Mouse (Mus musculus): Measurements from ENCODE around the gene Ccdc88b.
"Not testable (repeated sequence)": the region's sequence is repeated elsewhere in the genome, so short reads cannot be mapped to it uniquely, and the experiment has no call there.

Gene Ccdc88b

DNA sequence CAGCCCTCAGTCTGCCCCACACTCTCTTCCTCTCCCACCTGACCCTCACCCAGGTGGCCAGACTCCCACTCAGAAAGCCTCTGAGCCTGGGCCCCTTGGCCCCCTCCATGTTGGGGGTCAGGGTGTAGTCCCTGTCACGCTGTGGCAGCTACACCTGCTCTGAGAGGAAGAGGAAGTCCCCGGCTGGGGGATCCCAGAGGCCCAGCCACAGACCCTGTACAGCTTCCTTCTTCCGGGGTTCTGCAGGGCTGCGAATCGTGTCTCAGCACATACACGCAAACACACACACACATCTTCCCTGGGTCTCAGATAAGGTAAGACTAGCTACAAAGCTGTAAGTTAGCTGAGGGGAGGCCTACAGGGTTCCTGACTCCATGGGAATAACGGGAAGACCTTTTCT lies at the start of gene Ccdc88b:
Gene Ccdc88b, minus strand, starts transcription at position 181 of the 400 bp plus-strand sequence.
- peak; percentile 42 for DNase-seq

DNA sequence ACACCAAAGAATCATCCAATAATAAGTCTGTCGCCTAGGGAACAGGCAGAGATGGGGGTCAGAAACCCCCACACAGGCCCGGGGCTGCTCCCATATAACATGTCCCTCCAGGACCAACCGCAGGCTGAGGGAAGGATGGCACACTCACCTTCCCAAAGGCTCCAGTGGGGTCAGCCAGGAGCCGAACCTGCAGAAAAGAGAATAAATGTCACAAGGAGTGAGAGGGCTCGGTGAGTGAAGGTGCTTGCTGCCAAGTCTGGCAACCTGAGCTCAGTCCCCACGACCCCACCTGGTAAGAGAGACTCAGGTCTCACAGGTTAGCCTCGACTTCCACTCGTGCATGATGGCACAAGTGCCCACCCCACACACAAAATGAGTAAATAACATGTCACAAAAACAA lies 49.1 kb upstream of the Ccdc88b start:
- DNase-seq, result no peak

DNA sequence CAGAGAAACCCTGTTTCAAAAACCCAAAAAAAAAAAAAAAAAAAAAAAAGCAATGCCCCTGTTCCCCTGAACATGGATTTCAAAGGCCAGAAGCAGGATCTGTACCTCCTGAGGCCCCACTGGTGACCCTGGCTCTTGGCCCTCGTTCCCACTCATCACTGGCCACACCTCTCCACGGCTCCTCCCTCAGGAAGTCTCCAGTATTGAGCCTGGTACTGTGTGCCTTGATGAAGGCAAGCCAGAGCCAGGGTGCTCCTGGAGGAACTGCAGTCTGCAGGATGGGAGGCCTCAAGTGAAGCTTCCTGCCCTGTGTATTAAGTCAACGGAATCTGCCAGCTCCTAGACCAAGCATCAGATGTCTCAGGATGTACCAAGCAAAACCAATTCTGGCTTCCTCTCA lies 48.2 kb upstream of the Ccdc88b start:
- no peak for DNase-seq

DNA sequence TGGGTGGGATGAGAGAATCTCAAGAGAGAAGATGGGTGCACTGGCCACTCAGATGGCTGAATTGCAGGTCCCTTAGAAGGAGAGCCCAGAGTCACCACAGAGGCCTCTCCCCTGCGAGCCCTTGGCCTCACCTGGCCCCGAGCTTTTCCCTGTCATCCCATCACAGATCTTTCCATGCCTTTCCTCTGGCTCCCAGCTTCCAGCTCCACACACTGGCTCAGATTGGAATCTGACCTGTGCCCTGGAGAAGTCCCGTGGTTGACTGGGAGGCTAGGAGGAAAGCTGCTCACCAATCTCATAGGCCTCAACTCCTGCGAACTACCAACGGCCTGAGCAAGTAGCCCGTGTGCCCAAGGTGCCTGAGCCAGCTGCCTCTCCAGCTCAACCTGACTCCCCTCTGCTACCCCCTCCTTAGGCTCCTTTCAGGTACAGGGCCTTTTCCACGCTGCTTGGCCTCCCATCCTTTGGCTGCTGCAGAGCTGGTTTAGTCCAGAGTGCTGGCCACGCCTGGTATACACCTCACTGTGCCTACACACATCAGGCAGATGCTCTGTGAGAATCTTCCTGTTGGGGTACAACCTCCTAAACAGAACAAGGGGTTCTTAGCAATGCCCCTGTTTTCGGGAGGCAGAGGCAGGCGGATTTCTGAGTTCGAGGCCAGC lies 47.6 kb upstream of the Ccdc88b start:
- no peak for DNase-seq

DNA sequence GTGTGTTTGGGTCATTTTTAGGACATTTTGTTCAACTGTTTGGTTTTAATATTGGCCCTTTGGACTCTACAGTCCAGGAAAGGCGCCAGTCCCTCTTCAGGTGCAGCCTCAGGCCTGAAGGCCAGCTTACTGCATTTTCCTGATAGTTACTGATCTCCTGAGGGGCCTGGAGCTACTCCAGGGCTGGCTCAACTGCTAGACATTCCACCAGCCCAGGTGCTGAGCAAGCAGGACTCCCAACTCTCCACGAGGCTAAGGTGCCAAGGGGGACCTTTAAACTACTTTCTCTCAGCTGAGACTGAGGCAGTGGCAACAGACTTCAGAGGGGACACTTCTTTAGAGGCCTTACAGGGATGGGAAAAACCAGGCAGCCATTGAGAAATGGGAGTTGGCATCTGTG lies 46.8 kb upstream of the Ccdc88b start:
- DNase-seq, result no peak

DNA sequence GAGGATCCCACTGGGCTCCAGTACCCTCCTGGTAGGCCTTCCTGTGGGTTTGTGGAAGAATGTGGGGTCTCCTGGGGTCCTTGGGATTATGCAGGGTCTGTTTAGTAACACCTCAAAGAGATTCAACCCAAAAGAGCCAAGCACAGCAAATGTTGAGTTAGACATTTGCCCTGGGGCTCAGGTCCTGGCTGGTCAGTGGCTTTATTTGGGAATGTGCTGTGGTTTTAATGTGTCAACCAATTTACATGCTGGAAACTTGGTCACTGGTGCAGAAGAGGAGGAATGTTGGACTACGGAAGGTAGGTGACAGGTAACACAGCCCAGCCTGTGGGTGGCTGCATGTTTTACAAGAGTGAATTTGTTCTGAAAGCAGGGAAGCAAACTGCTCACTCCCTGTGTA lies 45.0 kb upstream of the Ccdc88b start:
- no peak for DNase-seq

DNA sequence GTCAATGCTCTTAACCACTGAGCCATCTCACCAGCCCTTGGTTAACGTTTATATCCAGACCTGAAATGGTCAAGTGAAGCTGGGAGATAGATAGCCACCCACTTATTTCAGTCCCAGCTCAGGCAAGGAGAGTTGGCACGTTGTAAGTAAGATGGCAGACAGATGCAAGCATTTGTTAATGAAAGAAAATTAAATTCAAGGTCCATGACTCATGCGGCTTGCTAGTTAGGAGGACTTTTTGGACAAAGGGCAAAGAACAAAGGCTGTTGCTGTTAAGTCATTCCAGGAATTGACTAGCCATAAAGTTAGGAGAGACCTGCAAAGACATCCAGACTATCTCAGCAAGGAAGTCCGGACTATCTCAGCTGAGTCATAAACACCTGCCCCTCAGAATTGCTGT lies 41.6 kb upstream of the Ccdc88b start:
- DNase-seq, result no peak

DNA sequence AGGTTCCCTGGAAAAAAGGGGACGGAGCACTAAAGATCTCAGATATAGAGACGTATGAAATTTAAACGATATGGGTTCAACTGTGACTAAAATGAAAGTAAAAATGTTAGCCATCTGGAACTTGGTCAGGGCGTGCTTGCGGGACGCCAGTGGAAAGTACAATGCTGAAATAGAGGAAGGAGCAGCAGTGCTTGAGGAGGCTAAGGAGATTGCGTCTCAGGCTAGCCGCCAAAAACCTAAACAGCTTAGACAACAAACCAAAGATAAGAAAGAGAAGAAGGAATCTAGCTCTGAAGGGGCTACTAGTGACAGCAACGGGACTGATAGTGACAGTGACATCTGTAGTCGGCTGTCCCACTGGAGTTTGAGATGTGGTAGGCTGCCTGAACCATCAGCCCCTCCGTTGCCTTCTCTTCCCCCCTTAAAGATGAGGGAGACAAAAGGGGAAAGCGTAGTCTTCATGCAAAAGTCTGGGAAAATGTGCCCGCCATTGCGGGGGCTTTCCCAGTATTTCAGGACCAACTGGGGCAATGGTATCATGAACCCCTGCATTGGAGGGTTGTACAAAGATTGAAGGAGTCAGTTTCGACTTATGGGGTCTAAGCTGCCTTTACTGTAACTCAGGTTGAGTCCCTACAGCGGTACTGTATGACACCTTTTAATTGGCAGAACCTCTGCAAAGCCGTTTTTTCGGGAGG lies 37.7 kb upstream of the Ccdc88b start:
- not testable (repeated sequence) for DNase-seq

DNA sequence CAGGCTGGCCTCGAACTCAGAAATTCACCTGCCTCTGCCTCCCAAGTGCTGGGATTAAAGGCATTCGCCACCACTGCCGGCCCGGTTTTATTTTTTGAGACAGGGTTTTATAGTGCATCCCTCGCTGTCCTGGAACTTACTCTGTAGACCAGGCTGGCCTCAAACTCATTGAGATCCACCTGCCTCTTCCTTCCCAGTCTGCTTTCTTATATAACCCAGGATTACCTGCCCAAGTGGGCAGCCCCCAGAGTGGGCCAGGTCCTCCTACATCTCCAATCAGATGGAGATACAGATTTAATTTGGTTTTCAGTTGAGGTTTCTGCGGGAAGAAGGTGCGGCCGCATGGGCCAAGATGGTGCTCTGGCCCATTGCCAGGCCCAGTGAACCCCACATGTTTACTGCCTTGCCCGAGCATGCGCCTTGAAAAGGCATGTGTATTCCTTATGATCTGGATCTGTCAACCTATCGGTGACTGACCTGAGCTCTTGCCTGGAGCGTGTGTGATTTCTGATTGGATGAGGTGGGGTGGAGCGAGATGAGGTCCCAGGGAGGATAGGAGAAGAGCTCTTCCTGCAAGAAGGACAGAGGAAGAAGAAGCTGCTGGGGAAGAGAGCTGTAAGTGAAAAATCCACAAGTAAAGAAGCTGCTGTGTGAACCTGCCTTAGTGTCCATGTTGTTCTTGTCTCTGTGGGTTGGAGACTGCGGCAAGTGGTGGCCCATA lies 35.9 kb upstream of the Ccdc88b start:
- DNase-seq, result no peak

DNA sequence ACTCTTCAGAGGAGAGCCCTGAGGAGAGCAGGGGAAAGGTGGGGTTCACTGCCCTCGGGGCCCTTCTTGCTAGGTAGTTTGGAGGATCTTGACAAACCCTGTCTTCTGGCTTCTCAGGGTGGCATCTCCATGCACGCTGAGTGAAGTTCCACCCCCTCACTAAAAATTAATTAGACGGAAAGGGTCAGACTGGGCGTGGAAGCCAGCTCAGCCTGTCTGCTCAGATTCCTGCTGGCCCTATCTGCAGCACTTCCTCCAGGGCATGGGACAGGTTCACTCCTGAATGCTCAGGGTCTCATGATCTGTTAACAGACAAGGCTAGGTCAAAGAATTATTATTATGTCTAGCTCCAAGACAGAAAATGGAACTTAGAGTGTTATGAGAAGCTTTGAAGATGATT lies 34.5 kb upstream of the Ccdc88b start:
- no peak for DNase-seq

DNA sequence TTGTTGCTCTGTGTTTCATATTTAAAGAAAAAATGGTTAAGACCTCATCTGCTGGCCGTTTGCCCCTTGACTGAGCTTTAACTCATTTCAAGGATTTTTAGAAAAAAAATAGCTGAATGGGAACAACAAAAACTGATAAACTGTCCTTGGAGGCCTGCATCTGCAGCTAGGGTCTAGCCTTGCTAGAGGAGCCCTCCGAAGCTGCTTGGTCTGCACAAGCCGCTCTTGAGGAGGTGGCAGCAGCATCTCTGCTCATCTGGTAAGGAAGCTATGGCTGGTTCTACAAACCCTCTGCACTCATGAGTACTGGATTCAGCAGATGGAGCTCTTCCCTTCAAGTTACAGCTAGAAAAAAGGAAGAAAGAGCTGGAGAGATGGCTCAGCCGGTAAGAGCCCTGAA lies 20.0 kb upstream of the Ccdc88b start:
- no peak for DNase-seq

DNA sequence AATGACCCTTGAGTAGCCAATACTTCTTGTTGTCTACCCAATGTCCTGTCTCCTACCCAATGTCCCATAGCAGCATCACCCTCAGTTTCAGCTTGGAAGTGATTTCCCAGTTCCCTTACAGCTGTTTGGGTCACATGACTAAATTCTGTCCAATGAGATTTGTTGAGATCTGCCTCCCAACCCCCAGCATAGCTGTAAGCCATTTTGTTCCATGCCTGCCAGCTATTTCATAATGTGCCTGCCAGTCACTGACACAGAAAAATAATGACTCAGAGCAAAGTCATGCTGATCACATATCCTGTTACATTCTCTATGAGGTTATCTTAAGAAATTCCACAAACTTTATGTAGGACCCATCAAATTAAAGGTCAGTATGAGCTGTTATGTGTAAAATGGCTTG lies 18.8 kb upstream of the Ccdc88b start:
- no peak for DNase-seq

DNA sequence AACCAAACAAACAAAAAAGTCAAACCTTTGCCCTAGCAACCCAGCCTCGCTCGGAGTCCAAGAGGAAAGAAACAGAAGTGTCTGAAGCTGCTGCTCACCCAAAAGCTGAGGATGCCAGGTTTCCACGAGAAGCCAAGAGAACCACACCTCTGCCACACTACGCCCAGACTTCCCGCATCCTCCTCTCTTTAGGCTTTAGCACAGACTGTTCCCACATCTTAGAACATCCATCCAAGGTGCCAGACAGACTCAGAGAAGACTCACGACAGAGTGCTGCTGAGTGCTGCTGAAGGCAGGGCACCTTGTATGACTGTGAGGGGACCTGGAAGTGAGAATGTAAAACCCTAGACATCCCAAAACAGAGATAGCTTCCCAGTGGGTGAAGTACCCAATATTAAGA lies 17.8 kb upstream of the Ccdc88b start:
- DNase-seq, result no peak

DNA sequence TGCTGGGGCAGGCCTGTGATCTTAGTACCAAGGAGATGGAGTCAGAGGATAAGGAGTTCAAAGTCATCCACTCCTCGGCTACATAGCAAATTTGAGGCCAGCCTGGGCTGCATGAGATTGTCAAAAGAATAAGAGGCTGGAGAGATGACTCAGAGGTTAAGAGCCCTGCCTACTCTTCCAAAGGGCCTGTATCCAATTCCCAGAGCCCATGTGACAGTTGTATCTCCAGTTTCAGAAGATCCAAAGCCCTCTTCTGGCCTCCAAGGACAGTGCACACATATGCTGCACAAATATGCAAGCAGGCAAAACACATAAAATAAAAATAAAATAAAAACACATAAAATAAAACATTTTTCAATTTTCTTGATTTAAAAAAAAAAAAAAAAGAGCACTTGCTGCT lies 16.2 kb upstream of the Ccdc88b start:
- DNase-seq, result no peak

DNA sequence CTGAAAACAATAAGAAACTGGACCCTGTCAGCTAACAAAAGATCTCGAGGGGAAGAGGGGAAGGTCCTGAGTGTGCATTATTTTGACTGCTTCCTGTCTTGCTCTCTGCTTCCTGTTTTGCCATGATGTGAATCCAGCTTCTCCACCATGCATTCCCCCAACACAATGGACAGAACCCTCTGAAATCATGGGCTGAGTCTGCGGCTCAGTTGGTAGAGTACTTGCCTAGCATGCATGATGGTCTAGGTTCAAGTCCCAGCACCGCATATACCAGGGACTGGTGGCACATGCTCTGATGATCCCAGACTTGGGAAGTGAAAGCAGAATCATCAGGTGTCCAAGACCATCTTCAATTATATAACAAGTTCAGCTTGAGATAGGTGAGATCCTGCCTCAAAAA lies 14.7 kb upstream of the Ccdc88b start:
- DNase-seq, result no peak

DNA sequence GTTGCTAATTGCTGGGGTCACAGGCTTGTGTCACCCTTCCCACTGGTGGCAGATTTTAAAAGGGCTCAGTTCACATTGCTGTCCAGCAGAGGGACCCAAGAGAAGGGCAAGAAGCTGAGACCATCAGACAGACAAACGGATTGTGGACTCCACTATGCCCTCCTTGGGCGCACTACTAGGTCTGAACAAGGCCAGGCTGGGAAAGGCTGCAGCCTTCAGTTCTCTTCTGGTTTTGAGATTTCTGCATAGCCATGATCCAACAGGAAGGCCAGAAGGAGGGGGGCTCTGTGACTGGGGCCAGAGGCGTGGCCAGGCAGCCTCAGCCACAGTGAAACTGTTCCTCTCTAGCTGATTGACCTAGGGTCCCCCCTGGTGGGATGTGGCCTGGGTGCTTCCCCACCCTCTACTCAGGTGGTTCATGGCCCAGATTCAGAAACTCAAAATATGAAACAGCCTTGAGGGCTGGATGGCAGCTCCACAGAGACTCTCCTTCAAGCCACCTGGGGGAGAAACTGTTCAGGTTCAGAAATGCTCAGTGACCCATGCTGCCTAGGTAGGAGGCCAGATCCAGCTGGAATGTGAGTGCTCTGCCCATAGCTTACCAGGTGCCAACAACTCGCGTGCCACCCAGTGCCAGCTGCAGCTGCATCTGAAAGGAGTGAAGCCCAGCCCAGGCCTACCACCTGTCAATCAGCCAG lies 13.7 kb upstream of the Ccdc88b start:
- DNase-seq, result no peak

DNA sequence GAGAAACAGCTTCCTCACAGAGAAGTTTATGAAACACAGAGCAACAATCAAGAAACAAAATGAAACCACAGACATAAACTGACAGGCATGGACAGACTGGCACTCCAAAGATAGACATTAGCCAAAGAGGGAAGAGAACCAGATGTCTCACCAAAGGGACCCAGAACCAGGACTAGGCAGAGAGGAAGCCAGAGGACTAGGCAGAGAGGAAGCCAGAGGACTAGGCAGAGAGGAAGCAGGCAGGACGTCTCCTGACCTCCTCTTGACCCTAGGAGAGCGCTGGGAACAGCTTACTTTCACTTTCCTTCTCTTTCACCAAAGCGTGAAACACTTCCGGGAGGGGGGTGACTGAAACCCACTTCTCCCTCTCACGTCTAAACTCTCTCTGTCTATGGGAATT lies 11.3 kb upstream of the Ccdc88b start:
- peak; percentile 60 for DNase-seq

DNA sequence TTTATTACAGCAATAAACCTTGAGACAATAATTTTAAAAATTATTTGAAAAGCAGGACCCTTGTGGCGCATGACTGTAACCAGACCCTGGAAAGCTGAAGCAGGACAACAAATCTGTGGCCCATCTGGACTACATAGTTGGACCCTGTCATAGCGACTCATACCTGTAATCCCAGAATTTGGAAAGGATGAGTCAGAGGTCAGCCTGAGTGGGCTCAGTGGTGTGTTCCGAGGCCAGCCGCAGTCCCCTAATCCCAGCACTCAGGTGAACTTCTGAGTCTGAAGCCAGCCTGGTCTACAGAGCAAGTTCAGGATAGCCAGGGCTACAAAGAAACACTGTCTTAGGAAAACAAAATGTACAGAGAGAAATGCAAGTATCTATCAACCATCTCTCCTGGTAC lies 3.4 kb upstream of the Ccdc88b start:
- DNase-seq, result no peak

DNA sequence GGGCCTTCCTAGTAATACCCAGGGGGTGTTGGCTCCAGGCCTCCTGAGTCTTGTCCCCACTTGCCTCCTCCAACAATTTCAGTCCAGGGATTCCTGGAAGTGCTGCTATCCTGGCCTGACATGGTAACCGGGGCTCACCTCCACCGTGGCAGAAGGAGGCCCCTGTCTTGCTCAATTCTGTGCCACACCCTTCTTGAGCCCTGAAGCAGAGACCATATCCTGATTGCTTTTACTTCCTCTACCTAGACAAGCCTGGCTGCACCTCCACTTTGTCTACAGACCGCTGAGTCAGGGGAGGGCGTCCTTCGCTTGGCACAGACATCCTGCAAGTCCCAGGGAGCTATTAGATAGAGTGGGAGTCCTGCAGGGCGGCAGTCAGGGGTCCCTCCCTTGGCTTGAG lies 2.7 kb upstream of the Ccdc88b start:
- no peak for DNase-seq

DNA sequence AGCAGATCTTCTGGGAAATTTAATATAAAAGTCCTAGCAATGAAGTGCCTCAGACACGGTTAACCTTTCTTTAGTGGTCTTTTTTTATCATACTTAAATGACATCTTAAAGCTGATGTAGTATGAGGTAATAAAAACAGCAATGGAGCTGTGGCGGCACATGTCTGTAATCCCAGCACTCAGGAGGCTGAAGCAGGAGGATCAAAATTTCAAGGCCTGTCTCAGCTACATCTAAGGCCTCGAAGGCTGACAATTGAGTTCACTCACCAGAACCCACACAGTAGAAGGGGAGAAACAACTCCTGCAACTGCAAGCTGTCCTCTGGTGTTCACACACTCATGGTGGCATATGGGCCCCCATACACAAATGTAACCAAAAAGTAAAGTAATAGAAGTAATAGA lies 2.0 kb upstream of the Ccdc88b start:
- no peak for DNase-seq

DNA sequence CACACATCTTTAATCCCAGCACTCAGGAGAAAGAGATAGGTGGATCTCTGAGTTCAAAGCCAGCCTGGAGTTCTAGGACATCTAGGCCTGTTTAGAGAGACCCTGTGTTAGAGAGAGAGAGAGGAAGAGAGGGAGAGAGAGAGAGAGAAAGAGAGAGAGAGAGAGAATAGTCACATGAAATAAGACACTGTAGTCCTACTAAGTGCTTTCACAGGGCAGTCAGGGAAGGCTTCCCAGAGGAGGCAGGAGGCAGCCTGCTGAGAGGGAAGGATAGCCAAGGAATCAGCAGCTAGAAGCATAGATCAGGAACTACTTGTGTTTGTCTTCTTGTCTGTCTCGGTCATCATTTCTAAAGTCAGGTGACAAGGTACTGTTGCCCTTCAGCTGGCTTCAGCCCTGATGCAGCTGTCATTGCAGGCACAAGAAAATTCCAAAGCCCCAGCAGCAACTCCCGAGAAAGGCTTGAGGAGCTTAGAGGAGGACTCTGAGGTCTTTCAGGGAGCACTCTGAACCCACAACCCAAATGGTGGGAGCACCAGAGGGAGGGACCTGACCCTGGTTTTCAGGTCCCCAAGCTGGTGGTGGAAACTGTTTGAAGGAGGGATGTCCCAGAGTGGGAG lies 1.1 kb upstream of the Ccdc88b start:
- DNase-seq, result no peak

DNA sequence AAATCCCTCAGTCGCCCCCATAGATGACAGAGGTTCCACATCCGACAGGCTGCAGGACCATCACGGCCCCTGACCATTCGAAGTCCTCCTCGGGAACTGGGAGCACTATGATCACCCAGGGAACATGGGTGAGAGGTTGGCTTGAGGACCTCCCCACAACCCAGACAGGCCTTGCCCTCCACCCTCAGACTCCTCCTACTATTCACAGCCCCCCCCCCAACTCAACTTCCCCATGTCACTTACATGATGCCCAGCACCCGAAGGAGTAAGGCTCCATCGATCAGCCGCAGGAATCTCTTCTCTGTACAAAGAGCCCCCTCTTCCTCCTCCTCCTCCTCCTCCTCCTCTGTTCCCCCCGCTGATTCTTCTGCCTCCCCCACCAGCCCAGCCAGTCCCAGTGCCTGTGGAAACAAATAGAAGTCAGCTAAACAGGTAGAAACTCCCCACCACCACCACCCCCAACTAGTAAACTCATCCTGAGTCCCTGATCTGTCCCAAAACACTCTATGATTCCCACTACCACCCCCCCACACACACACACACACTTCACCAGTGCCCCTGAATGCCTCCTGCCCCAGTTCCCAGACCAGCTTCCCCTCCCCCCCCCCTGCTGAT lies 513 bp downstream of the Ccdc88b start:
- DNase-seq, result no peak

DNA sequence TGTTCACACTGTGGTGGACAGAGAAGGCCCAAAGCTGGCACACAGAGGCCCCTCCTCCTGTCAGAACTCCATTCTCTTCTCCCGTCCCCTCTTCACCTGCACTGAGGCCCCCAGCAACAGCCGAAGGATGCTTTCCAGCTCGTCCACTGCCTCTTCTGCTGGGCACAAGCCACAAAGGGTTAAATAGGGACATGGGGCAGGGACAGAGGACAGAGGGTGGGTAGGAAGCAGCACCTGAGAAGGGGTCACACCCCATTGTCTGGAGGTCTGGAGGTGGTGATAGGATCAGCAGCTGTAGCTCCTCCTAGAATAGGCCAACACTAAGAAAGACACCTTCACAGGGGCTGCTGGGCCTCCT lies 1.0 kb downstream of the Ccdc88b start:
- DNase-seq, result no peak

Measured in lung, postnatal 14 days (tissue).